Mouse (Mus musculus) spleen, adult 2 months (tissue): ENCODE results near the gene Spast. TPM values are rescaled to one million over a fixed set of nuclear protein-coding genes. Genes with fewer than 3 reads are reported as not detected.
"Not testable (repeated sequence)": the region's sequence is repeated elsewhere in the genome, so short reads cannot be mapped to it uniquely, and the experiment has no call there.

Experiments
- DNase-seq, 2 experiments: peaks; one replicate each; pipeline versions ENCODE4 v3.0.0 to v3.0.0-alpha.2; 2012 to 2021; ENCODE audit warnings: low spot score in 2 of 2, low read depth in 1 of 2
- H3K27ac ChIP-seq: fragments of 200-500 bp; 2 replicates; pipeline ENCODE4 v1.5.1; 2012; ENCODE audit warnings: low read length, inconsistent platforms; ENCODE audit not compliant: insufficient read depth
- H3K27me3 ChIP-seq: fragments of 200-500 bp; 2 replicates; pipeline ENCODE4 v1.6.1; 2012; ENCODE audit warnings: mild to moderate bottlenecking, moderate library complexity, low read length, inconsistent platforms; ENCODE audit not compliant: control insufficient read depth, insufficient read depth
- H3K36me3 ChIP-seq: fragments of 200-500 bp; 2 replicates; pipeline ENCODE4 v1.6.1; 2012; ENCODE audit warnings: mild to moderate bottlenecking, low read length, inconsistent platforms; ENCODE audit not compliant: control insufficient read depth, insufficient read depth
- H3K4me1 ChIP-seq: fragments of 200-500 bp; 2 replicates; pipeline ENCODE4 v1.6.1; 2011; ENCODE audit warnings: inconsistent platforms; ENCODE audit not compliant: control insufficient read depth, insufficient read depth, insufficient read length
- H3K4me3 ChIP-seq: fragments of 200-500 bp; 2 replicates; pipeline ENCODE4 v1.5.1; 2011; ENCODE audit warnings: mild to moderate bottlenecking, inconsistent platforms; ENCODE audit not compliant: insufficient read depth, insufficient read length; ENCODE audit errors: extremely low read depth
- CTCF ChIP-seq: fragments of 200-500 bp; IDR thresholded peaks from 2 replicates; pipeline ENCODE4 v1.5.1; 2011; ENCODE audit warnings: mild to moderate bottlenecking, inconsistent platforms; ENCODE audit not compliant: insufficient read depth, insufficient read length, insufficient replicate concordance; ENCODE audit errors: extremely low read depth
- POLR2A ChIP-seq: fragments of 200-500 bp; IDR thresholded peaks from 2 replicates; pipeline ENCODE4 v1.6.1; 2011; ENCODE audit warnings: low read depth, low read length, inconsistent platforms
- WGBS: fragments of 180-500 bp; shearing (Covaris S2); methylation state at CpG from one replicate; pipeline ENCODE4 v1.1.7; 2018; 5-methylcytosine and 5-hydroxymethylcytosine counted together
- polyA plus RNA-seq: library from polyadenylated mRNA; depleted of rRNA; stranded (reverse); fragments of >200 nt; gene quantifications from 2 replicates; pipeline ENCODE4 v1.2.3, GENCODE M21; 2012

Gene Spast
- polyA plus RNA-seq, 1 experiment: 3.0 TPM

DNA sequence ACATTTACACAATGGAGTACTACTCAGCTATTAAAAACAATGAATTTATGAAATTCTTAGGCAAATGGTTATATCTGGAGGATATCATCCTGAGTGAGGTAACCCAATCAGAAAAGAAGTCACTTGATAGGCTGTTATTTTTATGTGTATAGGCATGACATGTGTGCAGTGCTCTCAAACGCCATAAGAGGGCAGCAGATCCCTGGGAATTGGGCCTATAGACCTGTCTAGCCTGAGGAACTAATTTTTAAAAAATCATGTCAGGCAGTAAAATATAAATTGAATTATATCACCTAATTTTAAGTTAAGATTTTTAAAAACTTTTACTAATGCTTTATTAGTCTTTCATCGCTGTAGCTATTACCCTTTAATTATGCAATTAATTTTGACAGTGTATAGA is 10.6 kb upstream of the Spast start:
- 57% methylated on average over 2 of the region's 2 CpGs for WGBS
- DNase-seq: peak in 1 of 2 experiments; percentile 40
- H3K4me1 ChIP-seq, H3K36me3 ChIP-seq, H3K27ac ChIP-seq, H3K27me3 ChIP-seq, H3K4me3 ChIP-seq: not testable (repeated sequence)
- TF ChIP-seq CTCF: peak; percentile 32; the same call in 1 of the 2 replicates

DNA sequence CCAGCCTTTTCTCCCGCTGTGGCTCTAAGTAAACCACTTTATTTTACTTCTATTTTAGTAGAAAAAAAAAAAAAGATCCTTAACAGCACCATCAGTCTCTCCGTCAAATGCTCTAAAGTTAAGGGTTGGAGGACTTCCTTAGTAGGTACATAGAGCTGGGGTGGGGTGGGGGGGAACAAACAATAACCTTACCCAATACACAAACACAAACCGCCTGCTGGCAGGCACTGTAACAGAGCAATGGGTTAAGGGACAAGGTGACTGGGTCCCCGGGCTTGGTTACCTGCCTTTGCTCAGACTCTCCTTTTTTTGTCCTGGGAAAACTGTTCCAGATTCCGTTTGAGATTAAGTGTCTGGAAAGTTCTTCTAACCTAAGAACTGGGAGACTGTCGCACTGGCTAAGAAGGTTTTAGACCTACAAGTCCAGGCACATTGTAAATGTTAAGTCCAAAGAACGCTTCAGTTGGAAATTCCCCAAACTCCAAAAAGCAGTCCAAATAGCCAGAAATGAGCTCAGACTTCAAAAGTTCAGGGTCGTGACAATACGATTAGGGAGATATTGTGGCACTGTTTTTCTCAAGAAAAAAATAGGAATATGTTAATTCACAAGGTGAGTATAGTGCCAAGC is 7.6 kb upstream of the Spast start:
- DNase-seq: no peak

DNA sequence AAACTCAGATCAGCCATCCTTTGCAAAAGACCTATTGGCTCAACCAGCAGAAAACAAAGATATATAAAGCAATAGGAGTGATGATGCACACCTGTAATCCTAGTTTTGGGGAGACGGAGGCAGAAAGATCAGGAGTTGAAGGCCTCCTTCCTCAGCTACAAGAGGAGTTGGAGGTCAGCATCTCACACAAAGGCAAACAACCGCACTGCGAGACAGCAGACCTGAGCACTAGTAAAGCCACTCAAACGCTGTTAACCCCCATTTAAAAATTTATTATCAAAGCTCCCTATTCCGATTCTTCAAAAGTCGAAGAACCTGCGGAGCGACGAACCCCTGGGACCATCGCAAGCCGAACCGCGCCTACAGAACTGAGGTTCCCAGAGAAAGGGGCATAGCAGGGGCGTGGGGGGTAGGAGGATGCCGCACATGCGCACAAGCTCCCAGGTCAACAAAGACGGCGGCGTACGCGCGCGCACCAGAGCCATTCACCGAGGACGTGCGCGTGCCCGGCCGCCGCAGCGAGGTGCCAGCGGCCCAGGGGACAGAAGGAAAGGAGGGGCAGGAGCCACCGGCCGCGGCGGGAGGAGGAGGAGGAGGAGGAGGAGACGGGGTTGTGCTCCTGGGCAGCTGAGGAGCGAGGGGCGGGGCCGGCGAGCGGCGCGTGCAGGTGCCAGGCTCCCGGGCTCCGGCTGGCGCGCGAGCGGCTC is 409 bp upstream of the Spast start:
- H3K36me3 ChIP-seq: no peaks in the 10 kb centered on the region
- peak; percentile 76 to 91 for DNase-seq
- under 1% methylated on average over 46 of the region's 50 CpGs for WGBS

More for the DNA sequence above, 7.6 kb upstream of the Spast start:
- H3K27me3 ChIP-seq: no peaks in the 10 kb centered on the region
- H3K4me3 ChIP-seq: no peak overlapping the region
- 83% methylated on average over 9 of the region's 9 CpGs for WGBS
- no peaks in the 10 kb centered on the region for H3K4me1 ChIP-seq
- no peak for TF ChIP-seq POLR2A
- no peak for TF ChIP-seq CTCF
- H3K27ac ChIP-seq: no peak overlapping the region
- H3K36me3 ChIP-seq: no peaks in the 10 kb centered on the region

DNA sequence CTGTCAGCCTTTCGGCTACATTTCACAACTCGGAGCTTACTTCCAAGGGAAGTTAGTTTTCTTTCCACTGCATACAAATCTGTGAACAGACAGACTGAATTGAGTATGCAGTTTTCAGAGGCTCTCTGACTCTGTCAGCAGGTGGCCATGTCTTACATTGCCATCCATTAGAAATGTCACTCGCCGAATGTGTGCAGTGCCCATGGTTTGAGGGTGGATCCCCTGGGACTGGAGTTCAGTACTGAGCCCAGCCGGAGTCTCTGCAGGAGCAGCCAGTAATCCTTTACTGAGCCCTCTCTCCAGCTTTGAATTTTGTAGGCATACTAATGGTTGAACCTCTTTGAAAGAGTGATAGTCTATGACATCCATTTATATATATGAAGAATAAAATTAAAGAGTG is 2.4 kb downstream of the Spast start:
- H3K4me3 ChIP-seq: no peak overlapping the region
- TF ChIP-seq POLR2A (no peak), CTCF (no peak)
- no peak for DNase-seq
- peaks cover 7% of the 10 kb centered on the region for H3K4me1 ChIP-seq
- H3K36me3 ChIP-seq: no peaks in the 10 kb centered on the region
- WGBS: 57% methylated on average over 5 of the region's 5 CpGs
- H3K27ac ChIP-seq: no peak overlapping the region
- H3K27me3 ChIP-seq: no peaks in the 10 kb centered on the region

More for the DNA sequence above, 409 bp upstream of the Spast start:
- Histone ChIP-seq H3K27ac (peak overlapping the region; percentile 86), H3K27me3 (no peaks in the 10 kb centered on the region), H3K4me3 (peak overlapping the region; percentile 95), H3K4me1 (peaks cover 7% of the 10 kb centered on the region)
- TF ChIP-seq CTCF: no peak
- TF ChIP-seq POLR2A: no peak

DNA sequence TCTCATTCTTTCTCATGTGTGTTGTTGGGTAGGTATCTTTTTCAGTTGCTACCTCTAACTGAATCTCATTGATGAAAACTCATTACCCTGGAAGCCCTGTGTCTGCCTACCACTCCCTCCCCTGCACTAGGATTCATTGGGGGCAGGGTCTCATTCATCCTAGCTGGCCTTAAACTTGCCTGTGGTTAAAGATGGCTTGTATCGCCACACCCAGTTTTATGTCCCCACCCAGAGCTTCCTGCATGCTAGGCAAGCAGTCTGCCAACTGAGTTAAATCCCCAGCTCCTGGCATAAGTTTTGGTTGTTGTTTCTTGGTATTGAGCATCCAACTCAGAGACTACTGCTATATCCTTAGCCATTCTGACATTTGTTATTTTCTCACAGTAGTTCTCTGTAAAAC is 24.8 kb downstream of the Spast start:
- Histone ChIP-seq H3K36me3 (peaks cover 9% of the 10 kb centered on the region), H3K27ac (no peak overlapping the region), H3K4me3 (no peak overlapping the region), H3K27me3 (no peaks in the 10 kb centered on the region), H3K4me1 (no peaks in the 10 kb centered on the region)
- 66% methylated on average over 1 of the region's 1 CpGs for WGBS
- DNase-seq: no peak
- no peak for TF ChIP-seq CTCF
- TF ChIP-seq POLR2A: no peak

DNA sequence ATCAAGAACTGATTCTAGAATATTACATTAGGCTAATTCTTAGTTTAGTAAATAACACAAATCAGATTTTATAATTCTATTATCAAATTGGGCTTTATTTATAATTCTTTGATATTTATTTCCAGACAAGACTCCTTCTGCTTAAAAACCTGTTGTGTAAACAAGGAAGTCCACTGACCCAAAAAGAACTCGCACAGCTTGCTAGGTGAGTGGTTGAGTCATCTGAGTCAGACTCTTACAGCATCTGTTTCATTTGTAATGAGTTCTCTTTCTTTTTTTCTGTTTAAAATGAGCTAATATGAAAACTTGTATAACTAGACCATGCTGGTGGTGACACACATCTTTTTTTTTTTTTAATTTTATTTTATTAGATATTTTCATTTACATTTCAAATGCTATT is 38.1 kb downstream of the Spast start:
- Histone ChIP-seq H3K36me3 (peaks cover 20% of the 10 kb centered on the region), H3K4me3 (no peak overlapping the region), H3K4me1 (no peaks in the 10 kb centered on the region), H3K27ac (no peak overlapping the region), H3K27me3 (no peaks in the 10 kb centered on the region)
- 96% methylated on average over 1 of the region's 1 CpGs for WGBS
- TF ChIP-seq CTCF (no peak), POLR2A (no peak)
- DNase-seq: no peak

DNA sequence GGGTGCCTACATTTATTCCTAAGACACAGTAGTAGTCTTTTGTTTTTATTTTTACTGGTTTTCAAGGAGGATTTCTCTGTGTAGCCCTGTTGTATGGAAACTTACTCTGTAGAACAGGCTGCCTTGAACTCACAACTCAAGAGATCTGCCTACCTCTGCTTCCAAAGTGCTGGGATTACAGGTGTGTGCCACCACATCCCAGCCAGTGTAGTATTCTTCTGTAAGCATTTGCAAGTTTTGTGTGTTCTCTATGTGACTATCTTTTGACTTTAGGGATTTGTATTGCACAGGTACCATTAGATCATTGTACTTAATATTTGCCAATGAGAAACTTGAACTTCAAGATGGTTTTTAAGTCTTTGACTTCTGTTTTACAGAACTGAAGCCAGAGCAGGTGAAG is 47.9 kb downstream of the Spast start:
- no peaks in the 10 kb centered on the region for H3K4me1 ChIP-seq
- H3K4me3 ChIP-seq: no peak overlapping the region
- no peak overlapping the region for H3K27ac ChIP-seq
- H3K36me3 ChIP-seq: peaks cover 14% of the 10 kb centered on the region
- H3K27me3 ChIP-seq: no peaks in the 10 kb centered on the region
- TF ChIP-seq CTCF (no peak), POLR2A (no peak)
- no peak for DNase-seq
